Mouse (Mus musculus) naive thymus-derived CD4-positive, alpha-beta T cell, adult 5 months (primary cell): ENCODE measurements around the gene 4930550C14Rik. TPM values are rescaled to one million over a fixed set of nuclear protein-coding genes. Genes with fewer than 3 reads are reported as not detected.

Experiments used
- polyA plus RNA-seq: library from polyadenylated mRNA; unstranded; fragments of 100-300 nt; shearing (Covaris generic); gene quantifications from one replicate; pipeline ENCODE4 v1.2.1, GENCODE M21; 2017

4930550C14Rik gene
- polyA plus RNA-seq, result 0.29 TPM

DNA sequence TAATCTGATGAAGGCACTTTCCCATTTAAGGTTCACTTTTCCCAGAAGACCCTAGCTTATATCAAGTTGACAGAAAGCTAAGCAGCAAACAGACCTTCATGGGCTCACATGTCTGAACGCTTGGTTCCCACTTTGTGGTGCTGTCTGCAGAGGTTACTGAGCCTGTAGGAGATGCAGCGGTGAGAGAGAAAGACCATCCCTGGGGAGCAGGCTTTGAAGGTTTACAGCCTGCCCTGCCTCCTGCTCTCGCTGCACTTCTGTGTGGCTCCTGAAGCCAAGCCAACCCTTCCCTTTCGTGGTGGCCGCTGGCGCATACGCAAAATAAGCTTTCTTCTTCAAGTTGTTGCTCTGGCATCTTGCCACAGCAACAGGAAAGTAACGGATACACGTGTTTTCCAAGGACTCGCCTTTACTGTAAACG, at the start of gene 4930550C14Rik:
4930550C14Rik (plus strand) TSS at position 35 of the 421 bp plus-strand sequence.

DNA sequence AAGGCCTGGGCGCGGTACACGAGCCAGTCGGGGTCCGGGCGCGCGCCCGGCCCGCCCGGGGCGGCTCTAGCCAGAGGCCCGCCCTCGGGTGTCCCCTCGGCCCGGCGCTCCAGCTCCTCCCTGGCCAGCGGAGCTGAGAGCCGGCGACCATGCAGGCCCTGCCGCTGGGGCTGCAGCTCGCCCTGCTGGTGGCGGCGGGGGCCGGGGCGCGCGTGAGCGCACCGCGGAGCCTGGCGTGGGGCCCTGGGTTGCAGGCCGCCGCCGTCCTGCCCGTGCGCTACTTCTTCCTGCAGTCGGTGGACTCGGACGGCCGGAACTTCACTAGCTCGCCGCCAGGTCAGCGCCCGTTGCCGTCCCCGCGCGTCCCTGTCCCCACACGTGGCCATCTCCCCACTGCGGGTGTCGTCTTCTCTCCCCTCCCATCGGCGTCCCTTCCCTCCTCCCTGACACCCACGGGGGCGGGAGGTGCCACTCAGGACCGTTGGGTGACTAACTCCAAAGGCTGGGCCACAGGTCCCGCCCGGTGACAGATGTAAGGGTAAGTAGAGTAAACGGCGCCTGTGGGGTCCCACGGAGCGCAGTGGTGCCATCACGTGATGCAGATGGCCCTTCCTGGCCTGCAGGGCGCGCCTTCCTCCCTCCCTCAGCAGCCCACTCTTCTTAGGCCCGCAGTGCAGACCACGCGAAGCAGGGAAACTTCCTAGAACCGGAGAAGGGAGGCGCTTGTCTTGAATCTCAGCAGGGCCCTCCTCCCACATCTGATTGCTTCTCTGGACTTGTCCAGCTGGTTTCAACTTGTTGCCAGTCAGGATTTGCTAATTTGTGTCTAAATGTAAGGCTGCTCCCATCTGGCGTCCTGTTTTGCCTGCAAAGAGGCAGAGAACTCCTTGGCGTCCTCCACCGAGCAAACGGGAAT, 17.9 kb upstream of the 4930550C14Rik start, which contains the start of gene Kdelc2:
Kdelc2 (plus strand) TSS at position 75 of the 916 bp plus-strand sequence.

Other genes with a start within 250 kb of the 4930550C14Rik start
- gene Ddx10, start 154.3 kb upstream of the 4930550C14Rik start, polyA plus RNA-seq, result 62.9 TPM
- gene Exph5, start 100.7 kb upstream of the 4930550C14Rik start, polyA plus RNA-seq, result 0.22 TPM
- gene Kdelc2, start 18.3 kb upstream of the 4930550C14Rik start, polyA plus RNA-seq, result 0.27 TPM
- 27.1 TPM for gene Atm, start 134.4 kb downstream of the 4930550C14Rik start, polyA plus RNA-seq
- gene Npat, start 134.7 kb downstream of the 4930550C14Rik start, polyA plus RNA-seq, result 19.7 TPM
- gene Acat1, start 208.1 kb downstream of the 4930550C14Rik start, polyA plus RNA-seq, result 70.8 TPM